Mouse (Mus musculus): ENCODE measurements around the gene Olfr547. TPM values are rescaled to one million over a fixed set of nuclear protein-coding genes. Genes with fewer than 3 reads are reported as not detected.

Gene Olfr547
- polyA plus RNA-seq, 1 experiment from 2014 or later: not detected

DNA sequence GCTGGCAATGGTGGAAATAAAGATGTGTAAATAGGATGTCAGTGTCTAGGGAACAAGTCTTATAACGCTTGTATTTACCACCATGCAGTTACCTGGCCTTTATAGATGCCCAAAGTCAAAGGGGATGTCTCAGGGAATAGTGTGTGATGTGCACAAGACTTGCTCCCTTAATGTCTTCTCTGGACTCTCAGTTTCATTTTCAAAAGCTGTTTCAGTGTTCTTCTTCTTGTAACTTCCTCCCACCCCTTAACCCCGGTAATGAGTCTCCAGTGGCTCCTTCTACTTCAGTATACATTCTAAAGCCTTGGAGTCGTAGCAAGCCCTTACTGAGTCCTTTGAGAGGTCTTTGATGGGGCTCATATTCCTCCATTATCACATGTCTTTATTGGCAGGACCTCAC is 18.7 kb downstream of the Olfr547 start:
- no peak for ATAC-seq (ENCODE audit: low FRiP score, low TSS enrichment)
- no peak overlapping the region for H3K27ac ChIP-seq (ENCODE audit: low read length)
- H3K4me3 ChIP-seq (ENCODE audit: low read length): no peak overlapping the region
- no peaks in the 10 kb centered on the region for H3K9me3 ChIP-seq (ENCODE audit: low read length)
- WGBS: 80% methylated on average over 3 of the region's 3 CpGs
- no peak overlapping the region for H3K4me2 ChIP-seq (replicated peaks; ENCODE audit: low read depth, low read length)
- no peaks in the 10 kb centered on the region for H3K4me1 ChIP-seq (ENCODE audit: insufficient read depth, low read length)
- H3K36me3 ChIP-seq (ENCODE audit: insufficient read depth, low read length): no peaks in the 10 kb centered on the region
- H3K27me3 ChIP-seq (ENCODE audit: insufficient read depth, low read length): no peaks in the 10 kb centered on the region
- no peak overlapping the region for H3K9ac ChIP-seq (replicated peaks; ENCODE audit: low read length)

DNA sequence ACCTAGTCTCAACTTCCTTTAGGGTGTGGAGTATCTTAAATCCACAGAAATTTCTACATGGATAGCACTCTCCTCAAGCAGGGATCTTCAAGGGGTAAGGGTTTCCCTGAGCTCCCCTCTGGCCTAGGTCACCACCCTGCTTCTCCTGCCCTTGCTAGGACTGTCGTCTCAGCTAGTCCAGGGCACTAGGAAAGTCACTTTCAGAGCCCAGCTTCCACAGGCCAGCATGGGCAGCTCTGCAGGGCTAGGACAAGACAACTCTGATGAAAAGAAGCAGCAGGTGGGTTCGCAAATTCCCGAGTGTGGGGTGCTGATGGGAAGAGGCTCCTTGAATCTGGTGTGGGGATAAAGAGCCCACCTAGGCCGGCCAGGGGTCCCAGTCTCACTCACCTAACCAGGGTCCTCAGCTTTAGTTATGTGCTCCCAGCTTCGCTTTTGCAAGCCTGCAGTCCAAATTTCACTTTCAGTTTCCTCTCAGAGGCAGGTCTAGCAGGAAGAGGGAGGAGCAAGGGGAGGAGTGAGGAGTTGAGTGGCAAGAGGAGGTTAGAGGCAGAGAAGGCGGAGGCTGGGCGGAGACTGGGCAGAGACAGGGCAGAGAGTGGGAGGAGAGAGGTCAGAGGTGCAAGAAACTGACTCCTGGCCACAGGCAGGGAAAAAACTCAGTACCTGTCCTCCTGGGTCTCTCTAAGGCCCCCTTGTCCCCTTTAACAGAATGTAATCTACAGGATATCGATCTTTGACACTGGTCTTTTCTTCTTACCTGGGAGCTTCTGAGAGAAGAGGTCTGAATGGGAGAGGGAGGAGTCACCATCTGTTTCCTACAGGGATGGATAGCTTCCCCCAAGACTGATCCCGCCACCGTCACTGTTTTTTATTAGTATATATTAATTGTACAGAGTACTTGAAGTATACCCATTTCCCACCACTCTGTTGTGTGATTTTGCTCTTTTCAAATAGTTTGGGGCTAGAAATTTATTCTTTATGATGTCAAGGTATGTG is 30.7 kb downstream of the Olfr547 start, which contains the start of gene Trim21:
Gene Trim21 (minus strand): TSS at position 488 of the 999 bp plus-strand sequence.
- 19% methylated on average over 10 of the region's 10 CpGs for WGBS
- Histone ChIP-seq H3K36me3 (ENCODE audit: insufficient read depth, low read length) (no peaks in the 10 kb centered on the region), H3K9me3 (ENCODE audit: low read length) (no peaks in the 10 kb centered on the region), H3K4me1 (ENCODE audit: insufficient read depth, low read length) (peaks cover 8% of the 10 kb centered on the region; the same call in 1 of the 2 replicates), H3K27me3 (ENCODE audit: insufficient read depth, low read length) (no peaks in the 10 kb centered on the region), H3K4me3 (ENCODE audit: low read length) (peak within 1 kb of the TSS; percentile 64), H3K27ac (ENCODE audit: low read length) (no peak within 1 kb of the TSS), H3K4me2 (replicated peaks; ENCODE audit: low read depth, low read length) (peak within 1 kb of the TSS; percentile 64), H3K9ac (replicated peaks; ENCODE audit: low read length) (peak within 1 kb of the TSS; percentile 69)
- peak; percentile 99 for ATAC-seq (ENCODE audit: low FRiP score, low TSS enrichment)

DNA sequence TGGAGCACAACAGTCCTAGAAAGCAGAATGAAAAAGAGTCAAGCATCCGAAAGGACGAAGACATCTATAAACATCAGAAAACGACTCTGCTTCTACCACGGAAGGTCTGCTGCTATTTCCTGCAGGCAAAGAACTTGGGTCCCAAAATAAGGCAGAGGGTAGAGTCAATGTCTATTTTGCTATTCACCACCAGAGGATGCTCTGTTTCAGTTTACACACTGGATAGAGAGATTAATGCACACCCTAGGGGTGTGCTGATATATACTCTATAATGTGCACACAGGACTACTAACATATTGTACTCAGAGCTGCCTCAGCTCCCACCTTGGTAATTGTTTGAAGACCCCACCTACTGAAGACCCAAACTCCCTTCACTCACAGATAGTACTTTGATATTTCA is 31.7 kb downstream of the Olfr547 start:
- H3K4me3 ChIP-seq (ENCODE audit: low read length): no peak overlapping the region
- 89% methylated on average over 4 of the region's 4 CpGs for WGBS
- peaks cover 8% of the 10 kb centered on the region; the same call in 1 of the 2 replicates for H3K4me1 ChIP-seq (ENCODE audit: insufficient read depth, low read length)
- H3K9me3 ChIP-seq (ENCODE audit: low read length): no peaks in the 10 kb centered on the region
- H3K36me3 ChIP-seq (ENCODE audit: insufficient read depth, low read length): no peaks in the 10 kb centered on the region
- H3K9ac ChIP-seq (replicated peaks; ENCODE audit: low read length): no peak overlapping the region
- H3K27ac ChIP-seq (ENCODE audit: low read length): no peak overlapping the region
- no peak; the same call in 1 of the 2 replicates for ATAC-seq (ENCODE audit: low FRiP score, low TSS enrichment)
- H3K4me2 ChIP-seq (replicated peaks; ENCODE audit: low read depth, low read length): no peak overlapping the region
- no peaks in the 10 kb centered on the region for H3K27me3 ChIP-seq (ENCODE audit: insufficient read depth, low read length)

DNA sequence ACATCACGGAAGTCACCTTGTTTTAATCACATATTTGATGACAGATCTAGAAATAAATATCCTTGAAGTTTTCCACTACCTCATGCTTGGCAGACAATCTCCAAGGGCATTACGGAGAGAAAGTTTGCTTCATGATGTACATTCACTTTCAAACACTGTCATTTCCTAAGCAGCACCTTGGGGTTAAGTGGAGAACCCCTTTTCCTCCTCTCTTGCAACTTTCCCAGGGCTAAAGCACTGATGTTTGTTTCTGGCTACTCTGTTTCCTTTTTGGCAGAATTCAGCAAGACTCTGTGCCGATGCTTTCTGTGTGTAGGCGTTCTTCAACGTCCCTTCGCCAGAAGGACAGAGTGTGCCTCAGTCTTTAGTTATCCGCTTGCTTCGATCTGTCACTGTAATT is 36.6 kb downstream of the Olfr547 start, which contains the start of gene Olfr550:
Gene Olfr550 (plus strand): TSS at position 301 of the 400 bp plus-strand sequence.
- no peak within 1 kb of the TSS for H3K27ac ChIP-seq (ENCODE audit: low read length)
- H3K4me3 ChIP-seq (ENCODE audit: low read length): no peak within 1 kb of the TSS
- H3K4me2 ChIP-seq (replicated peaks; ENCODE audit: low read depth, low read length): no peak within 1 kb of the TSS
- H3K4me1 ChIP-seq (ENCODE audit: insufficient read depth, low read length): no peaks in the 10 kb centered on the region
- 90% methylated on average over 8 of the region's 8 CpGs for WGBS
- H3K9ac ChIP-seq (replicated peaks; ENCODE audit: low read length): no peak within 1 kb of the TSS
- no peaks in the 10 kb centered on the region for H3K9me3 ChIP-seq (ENCODE audit: low read length)
- no peak for ATAC-seq (ENCODE audit: low FRiP score, low TSS enrichment)
- H3K36me3 ChIP-seq (ENCODE audit: insufficient read depth, low read length): no peaks in the 10 kb centered on the region
- no peaks in the 10 kb centered on the region for H3K27me3 ChIP-seq (ENCODE audit: insufficient read depth, low read length)

DNA sequence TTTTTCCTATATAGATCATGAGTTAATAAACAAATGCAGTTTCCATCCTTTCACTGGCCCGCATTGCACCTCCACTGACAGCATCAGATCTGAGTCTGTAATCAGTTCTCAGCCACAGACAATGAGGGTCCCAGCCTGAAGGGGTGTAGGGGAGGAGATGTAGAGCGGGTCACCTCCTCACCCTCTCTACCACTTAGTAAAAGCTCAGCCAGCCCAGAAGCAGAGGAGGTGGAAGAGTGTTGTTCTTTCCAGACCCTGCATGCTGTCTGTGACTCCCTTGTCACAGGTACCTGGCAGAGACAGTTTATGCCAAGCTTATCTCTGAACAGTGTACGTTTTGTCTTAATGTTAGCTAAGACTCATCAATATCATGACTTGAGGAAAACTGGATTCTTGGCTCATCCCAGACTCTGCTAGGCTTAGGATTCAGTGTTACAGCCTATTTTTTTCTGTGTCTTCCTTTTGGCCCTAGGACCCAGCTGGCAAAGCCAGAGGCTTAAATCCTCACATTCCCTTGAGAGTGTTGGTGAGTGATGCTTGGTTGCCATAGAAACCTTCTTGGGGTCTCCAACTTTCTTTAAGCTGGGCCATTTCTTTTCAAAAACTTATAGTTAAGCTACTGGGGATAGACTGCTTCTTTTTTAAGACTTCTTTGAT is 38.8 kb downstream of the Olfr547 start:
- no peak overlapping the region for H3K27ac ChIP-seq (ENCODE audit: low read length)
- H3K4me2 ChIP-seq (replicated peaks; ENCODE audit: low read depth, low read length): no peak overlapping the region
- ATAC-seq (ENCODE audit: low FRiP score, low TSS enrichment): no peak
- H3K9ac ChIP-seq (replicated peaks; ENCODE audit: low read length): no peak overlapping the region
- no peak overlapping the region for H3K4me3 ChIP-seq (ENCODE audit: low read length)
- H3K36me3 ChIP-seq (ENCODE audit: insufficient read depth, low read length): no peaks in the 10 kb centered on the region
- WGBS: 89% methylated on average over 3 of the region's 3 CpGs
- no peaks in the 10 kb centered on the region for H3K27me3 ChIP-seq (ENCODE audit: insufficient read depth, low read length)
- H3K9me3 ChIP-seq (ENCODE audit: low read length): no peaks in the 10 kb centered on the region
- H3K4me1 ChIP-seq (ENCODE audit: insufficient read depth, low read length): no peaks in the 10 kb centered on the region

DNA sequence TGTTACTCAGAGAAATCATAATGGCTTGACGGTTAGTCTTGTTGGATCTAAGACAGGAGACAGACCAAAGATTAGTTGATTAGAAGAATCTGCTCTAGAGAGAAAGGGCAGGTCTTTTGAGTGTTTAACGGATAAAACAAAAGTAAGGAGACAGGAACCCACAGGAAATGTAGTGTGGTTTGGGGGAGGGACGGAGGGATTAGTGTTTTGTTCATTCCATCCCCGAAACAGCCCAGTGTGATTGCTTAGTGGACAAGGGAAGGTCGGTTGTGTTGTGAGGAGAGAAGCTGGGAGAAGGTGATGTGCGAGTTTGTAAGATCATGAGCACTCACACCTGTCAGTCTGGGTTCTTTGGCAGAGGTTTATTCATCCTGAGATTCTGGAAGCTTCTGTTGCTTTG is 41.4 kb downstream of the Olfr547 start:
- no peaks in the 10 kb centered on the region for H3K27me3 ChIP-seq (ENCODE audit: insufficient read depth, low read length)
- H3K9me3 ChIP-seq (ENCODE audit: low read length): no peaks in the 10 kb centered on the region
- no peaks in the 10 kb centered on the region for H3K4me1 ChIP-seq (ENCODE audit: insufficient read depth, low read length)
- H3K4me3 ChIP-seq (ENCODE audit: low read length): no peak overlapping the region
- no peak overlapping the region for H3K27ac ChIP-seq (ENCODE audit: low read length)
- H3K9ac ChIP-seq (replicated peaks; ENCODE audit: low read length): no peak overlapping the region
- no peak for ATAC-seq (ENCODE audit: low FRiP score, low TSS enrichment)
- H3K4me2 ChIP-seq (replicated peaks; ENCODE audit: low read depth, low read length): no peak overlapping the region
- WGBS: 70% methylated on average over 6 of the region's 6 CpGs
- no peaks in the 10 kb centered on the region for H3K36me3 ChIP-seq (ENCODE audit: insufficient read depth, low read length)

Other genes with a start within 250 kb of the Olfr547 start
- gene Rrm1, start 93.1 kb upstream of the Olfr547 start, polyA plus RNA-seq (2015; fragmentation: Nextera tagmentation; extraction: Ambion mirVana): 169 and 181 TPM in 2 replicates
- 0.41 and 0.51 TPM in 2 replicates for gene Olfr543, start 53.1 kb upstream of the Olfr547 start, polyA plus RNA-seq (2015; fragmentation: Nextera tagmentation; extraction: Ambion mirVana)
- gene Olfr544, start 46.4 kb upstream of the Olfr547 start, polyA plus RNA-seq (2015; fragmentation: Nextera tagmentation; extraction: Ambion mirVana): 0.18 TPM in 1 of 2 replicates, not detected in the other
- gene Olfr545, start 35.2 kb upstream of the Olfr547 start, polyA plus RNA-seq (2015; fragmentation: Nextera tagmentation; extraction: Ambion mirVana): 0.08 TPM in 1 of 2 replicates, not detected in the other
- not detected in 2 replicates for gene Olfr548-ps1, start 6.1 kb downstream of the Olfr547 start, polyA plus RNA-seq (2015; fragmentation: Nextera tagmentation; extraction: Ambion mirVana)
- not detected in 2 replicates for gene Olfr549, start 15.1 kb downstream of the Olfr547 start, polyA plus RNA-seq (2015; fragmentation: Nextera tagmentation; extraction: Ambion mirVana)
- 0.42 and 0.77 TPM in 2 replicates for gene Trim21, start 30.7 kb downstream of the Olfr547 start, polyA plus RNA-seq (2015; fragmentation: Nextera tagmentation; extraction: Ambion mirVana)
- gene Olfr550, start 36.7 kb downstream of the Olfr547 start, polyA plus RNA-seq (2015; fragmentation: Nextera tagmentation; extraction: Ambion mirVana): not detected in 2 replicates
- not detected in 2 replicates for gene Olfr551, start 57.1 kb downstream of the Olfr547 start, polyA plus RNA-seq (2015; fragmentation: Nextera tagmentation; extraction: Ambion mirVana)
- not detected in 2 replicates for gene Olfr552, start 63.0 kb downstream of the Olfr547 start, polyA plus RNA-seq (2015; fragmentation: Nextera tagmentation; extraction: Ambion mirVana)
- gene Olfr553, start 83.5 kb downstream of the Olfr547 start, polyA plus RNA-seq (2015; fragmentation: Nextera tagmentation; extraction: Ambion mirVana): not detected in 2 replicates
- not detected in 2 replicates for gene Olfr554, start 103.7 kb downstream of the Olfr547 start, polyA plus RNA-seq (2015; fragmentation: Nextera tagmentation; extraction: Ambion mirVana)
- not detected in 2 replicates for gene Olfr555, start 124.1 kb downstream of the Olfr547 start, polyA plus RNA-seq (2015; fragmentation: Nextera tagmentation; extraction: Ambion mirVana)
- not detected in 2 replicates for gene Olfr556, start 130.2 kb downstream of the Olfr547 start, polyA plus RNA-seq (2015; fragmentation: Nextera tagmentation; extraction: Ambion mirVana)
- gene Trim68, start 152.6 kb downstream of the Olfr547 start, polyA plus RNA-seq (2015; fragmentation: Nextera tagmentation; extraction: Ambion mirVana): 14.2 and 14.6 TPM in 2 replicates
- not detected in 2 replicates for gene Olfr557, start 161.2 kb downstream of the Olfr547 start, polyA plus RNA-seq (2015; fragmentation: Nextera tagmentation; extraction: Ambion mirVana)
- 0.92 and 1.1 TPM in 2 replicates for gene Olfr558, start 167.5 kb downstream of the Olfr547 start, polyA plus RNA-seq (2015; fragmentation: Nextera tagmentation; extraction: Ambion mirVana)
- not detected in 2 replicates for gene Olfr33, start 184.3 kb downstream of the Olfr547 start, polyA plus RNA-seq (2015; fragmentation: Nextera tagmentation; extraction: Ambion mirVana)
- not detected in 2 replicates for gene Olfr559, start 192.7 kb downstream of the Olfr547 start, polyA plus RNA-seq (2015; fragmentation: Nextera tagmentation; extraction: Ambion mirVana)
- not detected in 2 replicates for gene Olfr560, start 224.6 kb downstream of the Olfr547 start, polyA plus RNA-seq (2015; fragmentation: Nextera tagmentation; extraction: Ambion mirVana)
- 0.58 and 0.89 TPM in 2 replicates for gene Olfr78, start 224.7 kb downstream of the Olfr547 start, polyA plus RNA-seq (2015; fragmentation: Nextera tagmentation; extraction: Ambion mirVana)
- gene Olfr561, start 236.5 kb downstream of the Olfr547 start, polyA plus RNA-seq (2015; fragmentation: Nextera tagmentation; extraction: Ambion mirVana): not detected in 2 replicates